Mouse (Mus musculus) hematopoietic stem cell, adult 5-6 weeks (primary cell): ENCODE measurements around the gene Pigq. TPM values are rescaled to one million over a fixed set of nuclear protein-coding genes. Genes with fewer than 3 reads are reported as not detected.

Experiments
- ATAC-seq, 2 experiments: fragments of 125-278 bp in 1 of 2; replicated peaks in 1 of 2; 2 replicates each; pipeline ENCODE4 v1.8.0; 2016 to 2017; ENCODE audit warnings: inconsistent platforms in 2 of 2, mild to moderate bottlenecking in 2 of 2, moderate number of reproducible peaks in 2 of 2, low read depth in 1 of 2, moderate TSS enrichment in 1 of 2; ENCODE audit not compliant: low FRiP score in 2 of 2, poor library complexity in 2 of 2, severe bottlenecking in 2 of 2, insufficient read depth in 1 of 2, low TSS enrichment in 1 of 2
- total RNA-seq: library from RNA; stranded (forward); fragments of 172-1452, 232-1000 nt; gene quantifications from 2 replicates; pipeline ENCODE4 v1.2.3, GENCODE M21; 2017

Gene Pigq
- total RNA-seq, 1 experiment from 2014 or later: 47.5 TPM

- ATAC-seq: peak in 1 of 2 experiments; percentile 38; a peak in 1 of 4 replicates
Measured at GRCm38 (mm10) chr17:25961566-25961965, 16.8 kb upstream of the Pigq start.

- no peak for ATAC-seq
Measured at GRCm38 (mm10) chr17:25959630-25960467, 15.1 kb upstream of the Pigq start.

GRCm38 (mm10) chr17:25958771-25959494, 14.2 kb upstream of the Pigq start:
- ATAC-seq: no peak

GRCm38 (mm10) chr17:25957586-25958051, 12.9 kb upstream of the Pigq start:
- no peak for ATAC-seq

GRCm38 (mm10) chr17:25956631-25957030, 11.9 kb upstream of the Pigq start:
- ATAC-seq: no peak

GRCm38 (mm10) chr17:25956201-25956600, 11.5 kb upstream of the Pigq start:
- ATAC-seq: no peak

GRCm38 (mm10) chr17:25955736-25956135, 11.0 kb upstream of the Pigq start:
- no peak for ATAC-seq

- ATAC-seq: no peak
Measured at GRCm38 (mm10) chr17:25954671-25955070, 9.9 kb upstream of the Pigq start.

GRCm38 (mm10) chr17:25953161-25953560, 8.4 kb upstream of the Pigq start:
- ATAC-seq: no peak

- 0 out of 4 replicates have a peak, but pooled peaks have one; percentile 3 to 27 for ATAC-seq
Measured at GRCm38 (mm10) chr17:25951803-25952623, 7.3 kb upstream of the Pigq start, which contains the start of gene A930017K11Rik. TSS of gene A930017K11Rik (minus strand) at chr17:25952565.

GRCm38 (mm10) chr17:25951225-25951802, 6.6 kb upstream of the Pigq start:
- ATAC-seq: no peak

GRCm38 (mm10) chr17:25950706-25951105, 6.0 kb upstream of the Pigq start:
- ATAC-seq: no peak

- ATAC-seq: no peak
Measured at GRCm38 (mm10) chr17:25949981-25950380, 5.2 kb upstream of the Pigq start.

- ATAC-seq: no peak
Measured at GRCm38 (mm10) chr17:25948051-25948450, 3.3 kb upstream of the Pigq start.

GRCm38 (mm10) chr17:25947576-25947975, 2.8 kb upstream of the Pigq start:
- no peak for ATAC-seq

- no peak for ATAC-seq
Measured at GRCm38 (mm10) chr17:25946891-25947290, 2.2 kb upstream of the Pigq start.

- ATAC-seq: no peak
Measured at GRCm38 (mm10) chr17:25946349-25946748, 1.6 kb upstream of the Pigq start.
